ENCODE assay signal across 8 mouse cellular contexts in genomic region chr7:110628273-110628600, GRCm38 (mm10). TPM values are rescaled to one million over a fixed set of nuclear protein-coding genes. Genes with fewer than 3 reads are reported as not detected.
DNase-seq lines count a peak whose midpoint lies in the region; ATAC-seq and TF ChIP-seq lines count a peak whose summit lies in the region.

No protein-coding gene starts in this region.

- ATAC-seq in heart, embryonic 14.5 days (ENCODE audit: insufficient number of reproducible peaks, insufficient read depth, low FRiP score, low read depth): no peak
- no peak for ATAC-seq in hindbrain, embryonic 11.5 days (ENCODE audit: low FRiP score)
- ATAC-seq in midbrain, embryonic 11.5 days (ENCODE audit: low FRiP score): no peak

- H3K27me3 ChIP-seq in heart, embryonic 14.5 days (ENCODE audit: control insufficient read depth, insufficient read depth, low read length): peaks cover 18% of the 10 kb centered on the region; the same call in 1 of the 2 replicates
- peaks cover 58% of the 10 kb centered on the region for H3K27me3 ChIP-seq in hindbrain, embryonic 11.5 days (ENCODE audit: control insufficient read depth, insufficient read depth, low read length)
- peaks cover 64% of the 10 kb centered on the region for H3K27me3 ChIP-seq in midbrain, embryonic 11.5 days (ENCODE audit: control insufficient read depth, insufficient read depth, low read length)

- no peak for TF ChIP-seq POLR2A in bone marrow, adult 2 months (IDR thresholded peaks at IDR 0.05; ENCODE audit: borderline replicate concordance, control insufficient read depth, low read depth, low read length)

- peak overlapping the region; percentile 90 for H3K4me2 ChIP-seq in heart, embryonic 14.5 days (ENCODE audit: low read length)
- peak overlapping the region; percentile 42 for H3K4me2 ChIP-seq in hindbrain, embryonic 11.5 days (replicated peaks; ENCODE audit: low read depth, low read length)
- peak overlapping the region; percentile 72 for H3K4me2 ChIP-seq in midbrain, embryonic 11.5 days

- WGBS in heart, embryonic 14.5 days: 1% methylated on average over 11 of the region's 11 CpGs
- 6% methylated on average over 11 of the region's 11 CpGs for WGBS in bone marrow, adult 2 months
- WGBS in hindbrain, embryonic 11.5 days: 2% methylated on average over 11 of the region's 11 CpGs
- 2% methylated on average over 11 of the region's 11 CpGs for WGBS in midbrain, embryonic 11.5 days

- TF ChIP-seq CTCF in bone marrow, adult 2 months (IDR thresholded peaks at IDR 0.05; ENCODE audit: control insufficient read depth, insufficient read depth, low read length): no peak

- H3K9me3 ChIP-seq in heart, embryonic 14.5 days (ENCODE audit: control insufficient read depth, low read length): no peaks in the 10 kb centered on the region
- H3K9me3 ChIP-seq in hindbrain, embryonic 11.5 days (ENCODE audit: control insufficient read depth, low read length): no peaks in the 10 kb centered on the region
- H3K9me3 ChIP-seq in midbrain, embryonic 11.5 days (ENCODE audit: control insufficient read depth, low read length): no peaks in the 10 kb centered on the region

- H3K9ac ChIP-seq in heart, embryonic 14.5 days (ENCODE audit: low read length): peak overlapping the region; percentile 73
- no peak overlapping the region for H3K9ac ChIP-seq in hindbrain, embryonic 11.5 days (ENCODE audit: low read depth, low read length)
- H3K9ac ChIP-seq in midbrain, embryonic 11.5 days (ENCODE audit: low read length): 0 out of 2 replicates have a peak overlapping the region, but pooled peaks have one; percentile 13

- 0 out of 4 replicates have a peak overlapping the region, but pooled peaks of 1 of the 2 experiments have one; percentile 21 for H3K27ac ChIP-seq in heart, embryonic 14.5 days (replicated peaks in 1 of 2; ENCODE audit: control insufficient read depth in 1 of 2, insufficient read depth in 1 of 2, low read depth in 2 of 2, low read length in 2 of 2)
- no peak overlapping the region for H3K27ac ChIP-seq in bone marrow, adult 2 months (ENCODE audit: control insufficient read depth, insufficient read depth, low read depth, low read length, poor library complexity)
- H3K27ac ChIP-seq in hindbrain, embryonic 11.5 days (ENCODE audit: low read depth, low read length): no peak overlapping the region
- no peak overlapping the region for H3K27ac ChIP-seq in midbrain, embryonic 11.5 days (ENCODE audit: low read depth, low read length)

- intact Hi-C loops in heart, postnatal 14 days (cut with DNase I): loop anchor here (2.0 to 5.0 kb wide), 3 partner anchors 13 to 195 kb away; partner anchors contain the start of gene Sbf2
- intact Hi-C loops in left cerebral cortex, postnatal 4 days (cut with DNase I): loop anchor here (5.0 kb wide), 1 partner anchor 466 kb away; no protein-coding TSS in a partner anchor

- no peak for DNase-seq in heart, postnatal 14 days
- peak; percentile 49 for DNase-seq in hindbrain, embryonic 11.5 days (ENCODE audit: low spot score)
- peak; percentile 97 for DNase-seq in midbrain, embryonic 11.5 days (ENCODE audit: low spot score, missing footprints)
- no peak for DNase-seq in left cerebral cortex, postnatal 4 days
- no peak for DNase-seq in left cerebral cortex, adult 9 months (ENCODE audit: low spot score in 2 of 2)
- DNase-seq in spleen, adult 12 weeks (ENCODE audit: low spot score): no peak

- no peaks in the 10 kb centered on the region for H3K36me3 ChIP-seq in heart, embryonic 14.5 days (ENCODE audit: control insufficient read depth, insufficient read depth, low read length)
- H3K36me3 ChIP-seq in hindbrain, embryonic 11.5 days (ENCODE audit: control insufficient read depth, insufficient read depth, low read length): no peaks in the 10 kb centered on the region
- no peaks in the 10 kb centered on the region for H3K36me3 ChIP-seq in midbrain, embryonic 11.5 days (ENCODE audit: control insufficient read depth, insufficient read depth, low read length)

- H3K4me1 ChIP-seq in heart, embryonic 14.5 days (ENCODE audit: control insufficient read depth in 2 of 2, insufficient read depth in 2 of 2, low read length in 2 of 2): peaks cover 29 to 40% of the 10 kb centered on the region in 2 experiments
- no peaks in the 10 kb centered on the region for H3K4me1 ChIP-seq in bone marrow, adult 2 months (ENCODE audit: control insufficient read depth, insufficient read depth, low read length)
- peaks cover 16% of the 10 kb centered on the region for H3K4me1 ChIP-seq in hindbrain, embryonic 11.5 days (replicated peaks; ENCODE audit: control insufficient read depth, insufficient read depth, low read length)
- peaks cover 38% of the 10 kb centered on the region for H3K4me1 ChIP-seq in midbrain, embryonic 11.5 days (ENCODE audit: control insufficient read depth, insufficient read depth, low read length)

- peak overlapping the region; percentile 55 to 61 for H3K4me3 ChIP-seq in heart, embryonic 14.5 days (ENCODE audit: control insufficient read depth in 1 of 2, insufficient read depth in 1 of 2, low read depth in 1 of 2, low read length in 2 of 2)
- peak overlapping the region; percentile 24 for H3K4me3 ChIP-seq in bone marrow, adult 2 months (replicated peaks; ENCODE audit: control insufficient read depth, low read depth, low read length)
- peak overlapping the region; percentile 29 for H3K4me3 ChIP-seq in hindbrain, embryonic 11.5 days (ENCODE audit: low read depth, low read length)
- peak overlapping the region; percentile 34 for H3K4me3 ChIP-seq in midbrain, embryonic 11.5 days (ENCODE audit: low read depth, low read length)

RNA-seq across cellular contexts. Expression of gene Adm, which starts 0.8 kb away (rescaled TPM):
- polyA plus RNA-seq in heart, embryonic 14.5 days (2014; fragmentation: Nextera tagmentation; extraction: Ambion mirVana): 13.7 and 15.3 TPM in 2 replicates
- 10 to 100 TPM in 1 of 2 experiments, 1 to 10 TPM in 1; 9.8 to 15.5 TPM for total RNA-seq in heart, postnatal 14 days (2021)
- not detected in 2 replicates for polyA plus RNA-seq in bone marrow, adult 2 months (2011; ENCODE audit: insufficient read depth, insufficient read length, low replicate concordance, missing spikeins)
- polyA plus RNA-seq in hindbrain, embryonic 11.5 days (2014; fragmentation: Nextera tagmentation; extraction: Ambion mirVana): 4.1 and 5.0 TPM in 2 replicates
- 4.6 and 5.4 TPM in 2 replicates for polyA plus RNA-seq in midbrain, embryonic 11.5 days (2014; fragmentation: Nextera tagmentation; extraction: Ambion mirVana)
- 1 to 10 TPM; 2.3 to 2.6 TPM for total RNA-seq in left cerebral cortex, postnatal 4 days (2021)

RNA-seq across cellular contexts. Expression of gene Sbf2, which starts 13.5 kb away (rescaled TPM):
- 37.1 and 38.4 TPM in 2 replicates for polyA plus RNA-seq in heart, embryonic 14.5 days (2014; fragmentation: Nextera tagmentation; extraction: Ambion mirVana)
- 10 to 100 TPM; 47.4 to 54.3 TPM for total RNA-seq in heart, postnatal 14 days (2021)
- 3.4 and 11.1 TPM in 2 replicates for polyA plus RNA-seq in bone marrow, adult 2 months (2011; ENCODE audit: insufficient read depth, insufficient read length, low replicate concordance, missing spikeins)
- polyA plus RNA-seq in hindbrain, embryonic 11.5 days (2014; fragmentation: Nextera tagmentation; extraction: Ambion mirVana): 39.1 and 48.9 TPM in 2 replicates
- 34.6 and 35.9 TPM in 2 replicates for polyA plus RNA-seq in midbrain, embryonic 11.5 days (2014; fragmentation: Nextera tagmentation; extraction: Ambion mirVana)
- 100 to 1,000 TPM; 141 to 177 TPM for total RNA-seq in left cerebral cortex, postnatal 4 days (2021)

Comparison
In these comparisons a context has a peak if more than half of its experiments do, and no peak if none do; other contexts are left out.
1. DNase-seq: peak in hindbrain, embryonic 11.5 days (single experiment) and midbrain, embryonic 11.5 days (single experiment); none in heart, postnatal 14 days (0 of 2), left cerebral cortex, postnatal 4 days (single experiment), left cerebral cortex, adult 9 months (0 of 2) and spleen, adult 12 weeks (single experiment).
2. Peak in every context shown above with its lines, with median percentiles within 50 percentile points of each other: H3K4me2 ChIP-seq and H3K4me3 ChIP-seq.